Mouse (Mus musculus): ENCODE results near the gene Pou2f3. TPM values are rescaled to one million over a fixed set of nuclear protein-coding genes. Genes with fewer than 3 reads are reported as not detected.
"Not testable (repeated sequence)": the region's sequence is repeated elsewhere in the genome, so short reads cannot be mapped to it uniquely, and the experiment has no call there.

Pou2f3 gene
- polyA plus RNA-seq, 1 experiment, result 1.7 TPM

DNA sequence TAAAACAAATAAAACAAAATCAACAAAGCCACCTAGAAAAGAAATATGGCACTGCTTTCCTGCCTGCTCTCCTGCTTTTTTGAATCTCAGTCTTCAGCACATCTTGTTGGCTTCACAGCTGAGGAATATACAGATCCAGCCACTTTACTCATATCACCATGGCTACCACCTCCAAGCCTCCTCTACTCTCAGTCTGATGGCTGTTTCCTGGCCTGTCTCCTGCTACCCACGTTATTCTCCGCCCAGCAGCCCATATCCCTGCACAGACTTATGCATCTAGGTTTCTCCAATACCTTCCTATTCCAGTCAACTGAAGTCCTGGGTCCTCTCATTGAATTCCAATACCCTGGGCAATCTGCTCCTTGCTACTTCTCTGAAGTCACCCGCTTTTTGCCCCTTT, 76.6 kb downstream of the Pou2f3 start:
- no peaks in the 10 kb centered on the region; the same call in 1 of the 2 replicates for H3K27me3 ChIP-seq (ENCODE audit: control insufficient read depth, insufficient read depth, low read length)
- DNase-seq, result no peak
- H3K36me3 ChIP-seq (ENCODE audit: control insufficient read depth, insufficient read depth, low read length), result no peaks in the 10 kb centered on the region
- no peaks in the 10 kb centered on the region for H3K4me1 ChIP-seq (replicated peaks; ENCODE audit: control insufficient read depth, insufficient read depth, low read length)
- TF ChIP-seq CTCF (IDR thresholded peaks at IDR 0.05; ENCODE audit: borderline replicate concordance, control insufficient read depth, extremely low read depth, insufficient read depth, low read length, poor library complexity) (no peak), POLR2A (IDR thresholded peaks at IDR 0.05; ENCODE audit: control insufficient read depth, extremely low read depth, insufficient read depth, low read length, poor library complexity) (no peak)
- no peak overlapping the region for H3K27ac ChIP-seq (ENCODE audit: control insufficient read depth, insufficient read depth, low read length)
- WGBS, result 67% methylated on average over 3 of the region's 3 CpGs
- no peak overlapping the region for H3K4me3 ChIP-seq (ENCODE audit: control insufficient read depth, insufficient read depth, low read length)

DNA sequence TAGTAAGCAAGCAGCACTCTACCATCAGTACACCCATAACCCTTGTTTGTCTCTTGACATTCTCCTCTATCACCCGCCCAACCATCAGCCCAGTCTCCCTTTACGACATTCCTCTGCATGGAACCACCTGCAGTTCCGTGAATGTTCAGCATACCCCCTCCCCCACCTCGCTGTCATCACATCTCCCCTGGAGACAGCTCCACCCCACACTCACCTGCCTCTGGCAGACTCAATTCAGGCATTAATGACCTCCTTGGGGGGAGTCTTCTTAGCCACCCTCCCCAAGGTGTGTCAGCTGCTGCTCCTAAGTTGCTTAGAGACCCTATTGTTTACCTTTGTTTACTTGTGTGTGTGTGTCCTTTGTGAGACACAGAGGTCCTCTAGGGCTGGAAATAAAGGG, 77.8 kb downstream of the Pou2f3 start:
- Histone ChIP-seq H3K4me1 (replicated peaks; ENCODE audit: control insufficient read depth, insufficient read depth, low read length) (no peaks in the 10 kb centered on the region), H3K27ac (ENCODE audit: control insufficient read depth, insufficient read depth, low read length) (no peak overlapping the region), H3K36me3 (ENCODE audit: control insufficient read depth, insufficient read depth, low read length) (no peaks in the 10 kb centered on the region), H3K27me3 (ENCODE audit: control insufficient read depth, insufficient read depth, low read length) (no peaks in the 10 kb centered on the region; the same call in 1 of the 2 replicates), H3K4me3 (ENCODE audit: control insufficient read depth, insufficient read depth, low read length) (no peak overlapping the region)
- no peak for DNase-seq
- 65% methylated on average over 4 of the region's 4 CpGs for WGBS
- TF ChIP-seq CTCF (IDR thresholded peaks at IDR 0.05; ENCODE audit: borderline replicate concordance, control insufficient read depth, extremely low read depth, insufficient read depth, low read length, poor library complexity) (no peak), POLR2A (IDR thresholded peaks at IDR 0.05; ENCODE audit: control insufficient read depth, extremely low read depth, insufficient read depth, low read length, poor library complexity) (no peak)

DNA sequence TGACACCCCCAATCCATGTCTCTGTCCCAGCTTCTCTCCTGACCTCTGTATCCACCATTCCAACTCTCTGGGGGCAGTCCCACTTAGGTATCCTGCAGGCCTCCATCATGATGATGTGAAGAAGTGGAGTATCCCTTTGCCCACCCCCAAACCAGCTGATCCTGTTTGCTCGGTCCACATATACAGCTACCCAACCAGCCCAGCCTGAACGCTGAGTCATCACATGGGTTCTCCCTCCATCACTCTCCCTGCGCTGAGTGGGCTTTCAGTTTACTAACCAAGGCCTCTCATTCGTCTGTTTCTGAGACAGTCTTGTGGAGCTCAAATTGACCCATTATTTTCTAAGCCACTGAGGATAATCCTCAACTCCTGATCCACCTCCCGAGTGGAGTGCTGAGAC, 78.2 kb downstream of the Pou2f3 start:
- no peak for TF ChIP-seq POLR2A (IDR thresholded peaks at IDR 0.05; ENCODE audit: control insufficient read depth, extremely low read depth, insufficient read depth, low read length, poor library complexity)
- no peak for TF ChIP-seq CTCF (IDR thresholded peaks at IDR 0.05; ENCODE audit: borderline replicate concordance, control insufficient read depth, extremely low read depth, insufficient read depth, low read length, poor library complexity)
- DNase-seq, result no peak
- H3K27ac ChIP-seq (ENCODE audit: control insufficient read depth, insufficient read depth, low read length), result no peak overlapping the region
- H3K4me1 ChIP-seq (replicated peaks; ENCODE audit: control insufficient read depth, insufficient read depth, low read length), result no peaks in the 10 kb centered on the region
- no peak overlapping the region for H3K4me3 ChIP-seq (ENCODE audit: control insufficient read depth, insufficient read depth, low read length)
- no peaks in the 10 kb centered on the region for H3K36me3 ChIP-seq (ENCODE audit: control insufficient read depth, insufficient read depth, low read length)
- 61% methylated on average over 5 of the region's 5 CpGs for WGBS
- H3K27me3 ChIP-seq (ENCODE audit: control insufficient read depth, insufficient read depth, low read length), result no peaks in the 10 kb centered on the region; the same call in 1 of the 2 replicates

DNA sequence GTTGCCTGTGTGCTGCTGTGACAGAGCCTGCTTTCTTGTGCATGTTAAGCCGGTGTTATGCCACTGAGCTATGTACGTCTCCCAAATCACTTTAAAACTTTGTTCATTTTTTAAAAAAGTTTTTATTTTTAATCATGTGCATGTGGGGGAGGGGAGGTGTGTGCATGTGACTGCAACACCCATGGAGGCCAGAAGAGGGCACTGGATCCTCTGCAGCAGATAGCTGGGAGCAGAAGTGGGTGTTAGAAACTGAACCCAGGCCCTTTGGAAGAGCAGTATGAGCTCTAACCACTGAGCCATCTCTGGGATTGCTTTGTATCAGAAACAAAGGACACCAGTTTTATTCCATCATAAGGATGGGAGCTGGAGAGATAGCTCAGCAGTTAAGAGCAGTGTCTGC, 79.5 kb downstream of the Pou2f3 start:
- no peak for TF ChIP-seq CTCF (IDR thresholded peaks at IDR 0.05; ENCODE audit: borderline replicate concordance, control insufficient read depth, extremely low read depth, insufficient read depth, low read length, poor library complexity)
- no peak for TF ChIP-seq POLR2A (IDR thresholded peaks at IDR 0.05; ENCODE audit: control insufficient read depth, extremely low read depth, insufficient read depth, low read length, poor library complexity)
- no peaks in the 10 kb centered on the region for H3K36me3 ChIP-seq (ENCODE audit: control insufficient read depth, insufficient read depth, low read length)
- H3K27me3 ChIP-seq (ENCODE audit: control insufficient read depth, insufficient read depth, low read length), result no peaks in the 10 kb centered on the region; the same call in 1 of the 2 replicates
- no peak overlapping the region for H3K4me3 ChIP-seq (ENCODE audit: control insufficient read depth, insufficient read depth, low read length)
- no peaks in the 10 kb centered on the region for H3K4me1 ChIP-seq (replicated peaks; ENCODE audit: control insufficient read depth, insufficient read depth, low read length)
- H3K27ac ChIP-seq (ENCODE audit: control insufficient read depth, insufficient read depth, low read length), result no peak overlapping the region
- WGBS, result 94% methylated on average over 2 of the region's 2 CpGs
- no peak for DNase-seq

DNA sequence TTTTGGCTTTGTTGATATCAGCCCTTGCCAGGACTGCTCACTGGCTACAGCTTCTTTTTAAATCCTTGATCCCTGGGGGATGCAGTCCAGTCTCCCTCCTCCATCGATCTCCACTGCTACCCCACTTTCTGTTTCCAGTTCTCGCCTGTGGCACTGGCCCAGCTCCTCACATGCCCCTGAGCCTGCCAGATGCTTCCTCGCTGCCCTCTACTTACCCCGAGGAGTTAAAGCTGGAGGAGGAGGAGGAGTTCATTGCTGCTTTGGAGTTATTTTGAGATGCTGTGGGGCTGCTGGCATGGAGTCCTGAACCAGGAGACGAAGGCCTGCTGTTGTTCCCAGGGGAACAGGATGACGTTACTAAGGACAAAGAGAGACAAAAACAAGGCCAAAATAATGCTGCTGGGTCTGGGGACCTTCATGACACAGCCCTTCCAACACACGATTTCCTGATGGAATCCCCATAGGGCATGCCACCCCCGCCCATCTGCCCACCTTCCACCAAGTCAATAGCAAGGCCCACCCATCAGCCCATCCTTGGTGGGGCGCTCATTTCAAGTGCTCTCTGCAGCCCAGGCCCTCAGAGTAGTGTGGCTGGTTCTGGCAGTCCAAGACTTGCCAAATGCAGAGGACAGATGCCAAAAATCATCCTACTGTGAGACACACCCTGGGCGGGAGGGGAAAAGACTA, 82.9 kb downstream of the Pou2f3 start:
- no peaks in the 10 kb centered on the region for H3K36me3 ChIP-seq (ENCODE audit: control insufficient read depth, insufficient read depth, low read length)
- no peak overlapping the region for H3K27ac ChIP-seq (ENCODE audit: control insufficient read depth, insufficient read depth, low read length)
- TF ChIP-seq POLR2A (IDR thresholded peaks at IDR 0.05; ENCODE audit: control insufficient read depth, extremely low read depth, insufficient read depth, low read length, poor library complexity) (no peak), CTCF (IDR thresholded peaks at IDR 0.05; ENCODE audit: borderline replicate concordance, control insufficient read depth, extremely low read depth, insufficient read depth, low read length, poor library complexity) (no peak)
- WGBS, result 83% methylated on average over 10 of the region's 10 CpGs
- DNase-seq, result no peak
- no peak overlapping the region for H3K4me3 ChIP-seq (ENCODE audit: control insufficient read depth, insufficient read depth, low read length)
- no peaks in the 10 kb centered on the region for H3K4me1 ChIP-seq (replicated peaks; ENCODE audit: control insufficient read depth, insufficient read depth, low read length)
- no peaks in the 10 kb centered on the region; the same call in 1 of the 2 replicates for H3K27me3 ChIP-seq (ENCODE audit: control insufficient read depth, insufficient read depth, low read length)

DNA sequence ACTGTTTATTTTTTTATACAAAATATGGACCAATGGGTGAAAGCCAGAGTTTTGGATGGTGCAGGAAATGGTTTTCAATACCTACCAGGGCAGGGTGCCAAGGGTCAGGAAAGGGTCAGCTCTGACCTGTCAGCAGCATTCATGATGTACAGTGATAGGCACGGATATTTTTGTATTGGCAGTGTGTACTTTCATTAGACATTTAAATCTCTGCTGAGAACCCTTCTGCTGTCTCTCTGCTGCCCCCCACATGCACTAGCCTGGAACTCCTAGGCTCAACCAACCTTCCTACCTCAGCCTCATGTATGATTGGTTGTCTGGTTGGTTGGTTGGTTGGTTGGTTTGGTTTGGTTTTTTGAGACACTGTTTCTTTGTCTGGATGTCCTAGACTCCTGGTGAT, 87.8 kb downstream of the Pou2f3 start:
- Histone ChIP-seq H3K4me3 (ENCODE audit: control insufficient read depth, insufficient read depth, low read length) (no peak overlapping the region), H3K27ac (ENCODE audit: control insufficient read depth, insufficient read depth, low read length) (no peak overlapping the region), H3K27me3 (ENCODE audit: control insufficient read depth, insufficient read depth, low read length) (no peaks in the 10 kb centered on the region), H3K36me3 (ENCODE audit: control insufficient read depth, insufficient read depth, low read length) (no peaks in the 10 kb centered on the region), H3K4me1 (replicated peaks; ENCODE audit: control insufficient read depth, insufficient read depth, low read length) (no peaks in the 10 kb centered on the region)
- 24% methylated on average over 1 of the region's 1 CpGs for WGBS
- DNase-seq, result no peak
- no peak for TF ChIP-seq POLR2A (IDR thresholded peaks at IDR 0.05; ENCODE audit: control insufficient read depth, extremely low read depth, insufficient read depth, low read length, poor library complexity)
- TF ChIP-seq CTCF (IDR thresholded peaks at IDR 0.05; ENCODE audit: borderline replicate concordance, control insufficient read depth, extremely low read depth, insufficient read depth, low read length, poor library complexity), result no peak

DNA sequence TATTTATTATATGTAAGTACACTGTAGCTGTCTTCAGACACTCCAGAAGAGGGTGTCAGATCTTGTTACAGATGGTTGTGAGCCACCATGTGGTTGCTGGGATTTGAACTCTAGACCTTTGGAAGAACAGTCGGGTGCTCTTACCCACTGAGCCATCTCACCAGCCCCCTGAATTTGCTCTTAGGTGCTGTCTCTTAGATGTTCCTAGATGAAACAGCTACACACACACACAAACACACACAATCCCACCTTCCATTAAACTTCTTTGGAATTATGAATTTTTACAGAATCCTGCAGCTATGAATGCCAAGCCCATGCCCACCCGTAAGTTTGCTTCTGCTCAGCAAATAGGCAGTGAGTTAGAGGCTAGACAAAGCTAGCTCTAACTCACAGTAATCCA, 88.2 kb downstream of the Pou2f3 start:
- not testable (repeated sequence) for DNase-seq; H3K36me3 ChIP-seq (ENCODE audit: control insufficient read depth, insufficient read depth, low read length); H3K4me3 ChIP-seq (ENCODE audit: control insufficient read depth, insufficient read depth, low read length); H3K27me3 ChIP-seq (ENCODE audit: control insufficient read depth, insufficient read depth, low read length); H3K4me1 ChIP-seq (replicated peaks; ENCODE audit: control insufficient read depth, insufficient read depth, low read length); H3K27ac ChIP-seq (ENCODE audit: control insufficient read depth, insufficient read depth, low read length)
- 92% methylated on average over 2 of the region's 2 CpGs for WGBS

Measured in thymus, adult 2 months (tissue).